Mouse (Mus musculus): ENCODE data around the gene Myo9a.

Gene Myo9a

GRCm38 (mm10) chr9:59750267-59751065, at the start of gene Myo9a, which contains the start of gene Senp8:
Gene Myo9a, plus strand, starts transcription at chr9:59750896.
Gene Senp8, minus strand, starts transcription at chr9:59750710.
- DNase-seq: peak; percentile 99

- DNase-seq: no peak
These were observed 49.6 kb upstream of the Myo9a start for GRCm38 (mm10) chr9:59701094-59701493.

GRCm38 (mm10) chr9:59703099-59703498, 47.6 kb upstream of the Myo9a start:
- no peak for DNase-seq

GRCm38 (mm10) chr9:59706850-59707825, 43.6 kb upstream of the Myo9a start:
- DNase-seq: no peak

- no peak for DNase-seq
These were observed 41.5 kb upstream of the Myo9a start for GRCm38 (mm10) chr9:59709225-59709624.

- no peak for DNase-seq
These were observed 34.3 kb upstream of the Myo9a start for GRCm38 (mm10) chr9:59716275-59716898.

- no peak for DNase-seq
These were observed 32.5 kb upstream of the Myo9a start for GRCm38 (mm10) chr9:59718237-59718636.

GRCm38 (mm10) chr9:59721144-59721543, 29.6 kb upstream of the Myo9a start:
- no peak for DNase-seq

- DNase-seq: peak; percentile 90
These were observed 27.5 kb upstream of the Myo9a start for GRCm38 (mm10) chr9:59723096-59723657.

- peak; percentile 14 for DNase-seq
These were observed 26.8 kb upstream of the Myo9a start for GRCm38 (mm10) chr9:59723791-59724442.

GRCm38 (mm10) chr9:59725515-59725914, 25.2 kb upstream of the Myo9a start:
- no peak for DNase-seq

GRCm38 (mm10) chr9:59727569-59728286, 23.0 kb upstream of the Myo9a start:
- DNase-seq: no peak

- DNase-seq: no peak
These were observed 19.6 kb upstream of the Myo9a start for GRCm38 (mm10) chr9:59731136-59731535.

GRCm38 (mm10) chr9:59733075-59733474, 17.6 kb upstream of the Myo9a start:
- no peak for DNase-seq

- DNase-seq: no peak
These were observed 15.3 kb upstream of the Myo9a start for GRCm38 (mm10) chr9:59735394-59735793.

GRCm38 (mm10) chr9:59740593-59740992, 10.1 kb upstream of the Myo9a start:
- no peak for DNase-seq

GRCm38 (mm10) chr9:59743903-59744302, 6.8 kb upstream of the Myo9a start:
- DNase-seq: no peak

- no peak for DNase-seq
These were observed 2.3 kb upstream of the Myo9a start for GRCm38 (mm10) chr9:59748387-59748786.

- DNase-seq: no peak
These were observed 1.7 kb upstream of the Myo9a start for GRCm38 (mm10) chr9:59748969-59749368.

GRCm38 (mm10) chr9:59749581-59750265, 973 bp upstream of the Myo9a start:
- peak; percentile 12 for DNase-seq

- DNase-seq: peak; percentile 84
These were observed 428 bp downstream of the Myo9a start for GRCm38 (mm10) chr9:59751066-59751581.
